Mouse (Mus musculus): ENCODE measurements at regions not wholly inside any gene's neighbourhood (a gene's known extent, or its start where the extent isn't known, plus 50 kb on each side); places are given as distances from the start of the nearest gene placed in this dataset.

- TF ChIP-seq CTCF (IDR thresholded peaks at IDR 0.05), result no peak
- TF ChIP-seq EP300 (IDR thresholded peaks at IDR 0.05; ENCODE audit: insufficient read depth, low read depth, low read length), result no peak
- no peak for TF ChIP-seq POLR2A (IDR thresholded peaks at IDR 0.05; ENCODE audit: insufficient read depth, low read depth, low read length)
Observed at GRCm38 (mm10) chr17:83063848-83064247, 151.2 kb upstream of the Pkdcc start.
